Mouse (Mus musculus): ENCODE measurements around the gene Gm8453.
"Not testable (repeated sequence)": the region's sequence is repeated elsewhere in the genome, so short reads cannot be mapped to it uniquely, and the experiment has no call there.

Gm8453 gene

DNA sequence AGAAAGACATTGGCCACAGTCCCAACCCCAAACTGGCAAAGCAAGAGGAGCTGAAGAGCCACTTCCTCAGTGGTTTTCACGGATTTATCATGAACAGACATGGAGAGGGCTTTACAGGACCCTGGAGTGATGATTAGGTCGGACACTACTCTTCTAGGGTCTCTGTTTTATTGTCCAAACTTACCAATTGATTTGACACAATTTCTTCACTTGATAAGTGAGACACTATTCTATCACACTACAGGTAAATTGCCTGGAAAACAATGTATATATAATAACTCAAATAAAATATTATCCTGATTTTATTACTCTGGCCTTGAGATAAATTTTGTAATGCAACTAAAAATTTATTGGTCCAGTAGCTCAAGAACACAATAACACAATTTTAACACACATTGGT lies at the start of gene Gm8453:
TSS of gene Gm8453 (minus strand) at position 101 of the 400 bp plus-strand sequence.
- DNase-seq, result not testable (repeated sequence)

DNA sequence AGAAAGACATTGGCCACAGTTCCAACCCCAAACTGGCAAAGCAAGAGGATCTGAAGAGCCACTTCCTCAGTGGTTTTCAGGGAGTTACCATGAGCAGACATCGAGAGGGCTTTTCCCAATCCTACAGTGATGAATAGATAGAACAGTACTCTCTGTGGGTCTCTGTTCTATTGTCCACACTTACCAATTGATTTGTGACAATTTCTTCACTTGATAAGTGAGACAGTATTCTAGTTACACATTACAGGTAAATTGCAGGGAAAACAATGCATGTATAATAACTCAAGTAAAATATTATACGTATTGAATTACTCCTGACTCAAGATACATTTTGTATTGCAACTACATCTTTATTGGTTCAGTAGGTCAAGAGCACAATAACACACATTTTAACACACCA lies 28.1 kb downstream of the Gm8453 start, which contains the start of gene Gm8653:
TSS of gene Gm8653 (minus strand) at position 101 of the 400 bp plus-strand sequence.
- DNase-seq, result not testable (repeated sequence)

- DNase-seq, result not testable (repeated sequence)
Measured at GRCm38 (mm10) chr7:22189077-22189476, 40.2 kb downstream of the Gm8453 start, which contains the start of gene Vmn1r143. Gene Vmn1r143 (plus strand): TSS chr7:22189377.
